Mouse (Mus musculus) heart, embryonic 13.5 days (tissue): ENCODE results near the gene Ncf2. TPM values are rescaled to one million over a fixed set of nuclear protein-coding genes. Genes with fewer than 3 reads are reported as not detected.

Experiments used
- ATAC-seq: fragments of 200-750 bp; cut with Nextera tagmentation; 2 replicates; pipeline ENCODE4 v1.8.0; 2017; ENCODE audit warnings: moderate TSS enrichment; ENCODE audit not compliant: insufficient number of reproducible peaks, low FRiP score, low TSS enrichment; ENCODE audit errors: extremely low read depth
- H3K27ac ChIP-seq: fragments of 300-500 bp; sonication (generic); replicated peaks from 2 replicates; pipeline ENCODE4 v1.5.1; 2015; ENCODE audit warnings: moderate library complexity, mild to moderate bottlenecking, inconsistent platforms
- H3K27me3 ChIP-seq: fragments of 300-500 bp; sonication (generic); replicated peaks from 2 replicates; pipeline ENCODE4 v1.6.1; 2015; ENCODE audit warnings: mild to moderate bottlenecking, inconsistent platforms
- H3K36me3 ChIP-seq: fragments of 300-500 bp; sonication (generic); 2 replicates; pipeline ENCODE4 v1.6.1; 2015; ENCODE audit warnings: mild to moderate bottlenecking, inconsistent platforms
- H3K4me1 ChIP-seq: fragments of 300-500 bp; sonication (generic); 2 replicates; pipeline ENCODE4 v1.6.1; 2015; ENCODE audit warnings: inconsistent platforms
- H3K4me2 ChIP-seq: fragments of 300-500 bp; sonication (generic); 2 replicates; pipeline ENCODE4 v1.6.1; 2015; ENCODE audit warnings: inconsistent platforms, mild to moderate bottlenecking, moderate library complexity
- H3K4me3 ChIP-seq: fragments of 300-500 bp; sonication (generic); 2 replicates; pipeline ENCODE4 v1.5.1; 2015; ENCODE audit warnings: moderate library complexity, mild to moderate bottlenecking, inconsistent platforms
- H3K9ac ChIP-seq: fragments of 300-500 bp; sonication (generic); 2 replicates; pipeline ENCODE4 v1.6.1; 2015; ENCODE audit warnings: inconsistent platforms, mild to moderate bottlenecking, moderate library complexity
- H3K9me3 ChIP-seq: fragments of 300-500 bp; sonication (generic); 2 replicates; pipeline ENCODE4 v1.6.1; 2016; ENCODE audit warnings: inconsistent platforms
- WGBS: fragments of 180-500 bp; shearing (Covaris S2); methylation state at CpG from one replicate; pipeline ENCODE4 v1.1.7; 2015; ENCODE audit warnings: mixed read lengths; 5-methylcytosine and 5-hydroxymethylcytosine counted together
- polyA plus RNA-seq: library from polyadenylated mRNA; unstranded; fragments of >200 nt; fragmentation: Nextera tagmentation; extraction: Ambion mirVana; gene quantifications from 2 replicates; pipeline ENCODE4 v1.2.1, GENCODE M21; 2015

The Ncf2 gene
- polyA plus RNA-seq, 1 experiment from 2014 or later, result 4.6 TPM

DNA sequence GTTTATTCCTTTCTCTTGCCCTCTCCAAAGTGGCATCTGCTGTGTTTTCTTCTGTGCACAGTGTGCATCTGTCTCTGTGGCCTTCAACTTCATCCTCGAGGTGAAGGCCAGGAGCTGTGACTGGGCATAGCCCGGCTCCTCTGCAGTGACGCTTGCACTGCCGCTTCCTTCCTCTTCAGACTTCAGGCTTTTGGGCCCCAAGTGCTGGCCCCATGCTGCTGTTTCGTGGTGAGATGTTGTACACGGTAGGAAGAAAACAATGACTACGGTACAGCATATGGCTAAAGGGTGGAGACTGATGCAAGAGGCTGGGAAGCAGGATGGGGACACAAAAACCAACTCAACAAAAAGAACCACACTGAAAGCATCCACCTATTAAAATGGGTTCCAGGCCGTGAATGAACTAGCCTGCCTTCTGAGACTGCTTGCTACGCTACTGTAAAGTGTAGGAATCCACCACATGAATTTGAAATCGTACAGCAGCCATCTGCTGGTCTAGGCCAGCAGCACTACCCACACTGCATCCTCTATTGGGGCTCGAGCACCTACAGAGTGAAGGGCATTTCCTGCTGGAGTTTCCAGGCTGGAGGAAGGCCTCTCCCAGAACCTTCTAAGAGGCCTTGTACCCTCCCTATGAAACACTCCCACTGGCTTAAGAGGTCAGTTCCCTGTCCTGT, 38.2 kb downstream of the Ncf2 start:
- peaks cover 78% of the 10 kb centered on the region for H3K36me3 ChIP-seq
- 84% methylated on average over 11 of the region's 11 CpGs for WGBS
- H3K4me3 ChIP-seq, result no peak overlapping the region
- H3K27ac ChIP-seq, result no peak overlapping the region
- no peak overlapping the region for H3K9ac ChIP-seq
- no peak overlapping the region for H3K4me2 ChIP-seq
- H3K27me3 ChIP-seq, result no peaks in the 10 kb centered on the region
- ATAC-seq, result no peak
- H3K9me3 ChIP-seq, result no peaks in the 10 kb centered on the region
- no peaks in the 10 kb centered on the region for H3K4me1 ChIP-seq

DNA sequence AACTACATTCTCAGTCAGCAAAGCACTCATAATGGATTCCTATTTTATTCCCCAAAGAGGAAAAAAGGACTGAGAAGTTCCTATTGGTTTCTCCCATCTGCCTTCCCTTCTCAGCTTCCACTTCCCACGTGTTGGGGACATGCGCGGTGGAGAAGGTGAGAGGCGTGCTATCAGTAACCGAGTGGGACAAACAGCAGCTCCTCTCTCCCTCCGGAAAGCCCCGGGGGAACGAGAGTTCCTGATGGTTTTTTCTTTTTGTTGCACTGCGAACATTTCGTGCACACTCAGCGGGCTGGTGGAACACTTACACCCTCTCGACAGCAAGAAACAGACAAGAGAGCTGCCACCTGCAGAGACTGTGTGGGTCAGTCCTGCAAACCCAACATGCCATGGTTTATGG, 38.8 kb downstream of the Ncf2 start:
- Histone ChIP-seq H3K9ac (no peak overlapping the region), H3K27ac (no peak overlapping the region), H3K4me3 (no peak overlapping the region), H3K4me1 (no peaks in the 10 kb centered on the region), H3K36me3 (peaks cover 84% of the 10 kb centered on the region), H3K27me3 (no peaks in the 10 kb centered on the region), H3K4me2 (no peak overlapping the region), H3K9me3 (no peaks in the 10 kb centered on the region)
- WGBS, result 76% methylated on average over 12 of the region's 12 CpGs
- no peak for ATAC-seq

DNA sequence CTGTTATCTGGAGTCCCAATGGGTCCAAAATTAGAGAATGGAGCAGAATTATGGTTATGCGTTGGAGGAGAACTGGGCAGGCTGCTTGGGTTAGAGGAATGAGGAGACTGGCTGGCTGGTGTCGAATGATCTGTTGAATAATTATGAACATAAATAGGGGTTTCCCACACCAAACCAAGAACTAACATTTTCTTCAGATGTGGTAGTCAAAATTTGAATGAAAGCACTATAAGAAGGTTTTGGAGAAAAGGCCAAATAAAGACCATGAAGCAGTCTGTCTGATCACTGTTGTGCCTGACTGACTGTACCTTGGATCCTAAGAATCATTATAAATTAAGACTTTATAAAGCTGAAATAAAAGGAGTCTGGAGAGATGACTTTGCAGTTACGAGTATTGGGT, 40.3 kb downstream of the Ncf2 start:
- Histone ChIP-seq H3K27ac (no peak overlapping the region), H3K9me3 (no peaks in the 10 kb centered on the region), H3K27me3 (no peaks in the 10 kb centered on the region), H3K9ac (no peak overlapping the region), H3K36me3 (peaks cover 95% of the 10 kb centered on the region), H3K4me1 (0 out of 2 replicates have a peak, but pooled peaks cover 2% of the 10 kb centered on the region), H3K4me3 (no peak overlapping the region), H3K4me2 (no peak overlapping the region)
- 87% methylated on average over 3 of the region's 3 CpGs for WGBS
- ATAC-seq, result no peak

GRCm38 (mm10) chr1:152841057-152841456, 41.1 kb downstream of the Ncf2 start:
- no peak for ATAC-seq
- no peak overlapping the region for H3K27ac ChIP-seq
- no peak overlapping the region for H3K4me3 ChIP-seq
- H3K4me1 ChIP-seq, result 0 out of 2 replicates have a peak, but pooled peaks cover 4% of the 10 kb centered on the region
- no peaks in the 10 kb centered on the region for H3K27me3 ChIP-seq
- H3K4me2 ChIP-seq, result no peak overlapping the region
- 91% methylated on average over 2 of the region's 2 CpGs for WGBS
- no peaks in the 10 kb centered on the region for H3K9me3 ChIP-seq
- H3K9ac ChIP-seq, result no peak overlapping the region
- H3K36me3 ChIP-seq, result peaks cover 95% of the 10 kb centered on the region

DNA sequence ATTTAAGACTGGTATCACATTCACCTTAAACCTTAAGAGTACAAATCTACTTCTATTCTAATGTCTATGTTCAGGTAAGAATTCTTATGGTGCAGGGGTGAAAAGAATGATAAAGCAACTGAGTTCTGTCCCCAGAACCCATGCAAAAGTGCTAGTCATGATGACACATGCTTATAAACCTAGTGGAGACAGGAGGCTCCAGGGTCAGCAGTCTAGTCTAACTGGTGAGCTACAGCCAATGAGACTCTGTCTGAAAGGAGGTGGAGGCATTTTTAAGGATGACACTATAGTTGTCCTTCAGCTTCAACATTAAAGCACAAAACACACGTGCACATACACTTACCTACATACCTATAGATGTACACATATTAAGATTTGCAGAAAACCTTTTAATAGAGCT, 44.6 kb downstream of the Ncf2 start:
- no peak overlapping the region for H3K9ac ChIP-seq
- H3K4me1 ChIP-seq, result 0 out of 2 replicates have a peak, but pooled peaks cover 4% of the 10 kb centered on the region
- H3K4me3 ChIP-seq, result no peak overlapping the region
- no peak overlapping the region for H3K4me2 ChIP-seq
- no peaks in the 10 kb centered on the region for H3K27me3 ChIP-seq
- no peak overlapping the region for H3K27ac ChIP-seq
- no peaks in the 10 kb centered on the region for H3K9me3 ChIP-seq
- H3K36me3 ChIP-seq, result peaks cover 97% of the 10 kb centered on the region
- WGBS, result 92% methylated on average over 1 of the region's 1 CpGs
- no peak for ATAC-seq

DNA sequence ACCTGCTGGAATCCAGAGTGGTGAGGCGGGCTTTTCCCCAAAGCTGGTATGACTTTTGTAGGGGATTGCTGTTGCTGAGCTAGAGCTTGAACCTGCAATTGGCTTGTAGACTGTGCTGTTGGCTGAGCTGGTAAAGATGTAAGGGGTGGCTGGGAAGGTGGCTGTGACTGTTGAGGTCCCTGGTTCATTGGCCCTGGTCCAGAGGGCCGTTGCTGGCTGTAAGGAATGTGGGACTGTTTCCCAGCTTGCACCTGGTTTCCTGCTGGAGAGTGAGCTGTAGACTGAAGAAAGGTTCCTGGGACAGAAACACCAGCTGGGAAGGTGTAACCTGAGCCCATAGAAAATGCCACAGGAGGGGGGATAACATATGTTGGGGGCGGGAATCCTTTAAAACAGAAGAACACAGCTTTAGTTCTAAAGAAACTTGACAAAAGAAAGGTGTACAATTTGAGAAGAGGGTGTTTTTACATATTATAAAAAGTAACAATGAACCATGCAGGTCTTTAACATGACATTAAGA, 45.3 kb downstream of the Ncf2 start:
- 0 out of 2 replicates have a peak, but pooled peaks cover 4% of the 10 kb centered on the region for H3K4me1 ChIP-seq
- H3K27ac ChIP-seq, result no peak overlapping the region
- no peak overlapping the region for H3K4me3 ChIP-seq
- no peak overlapping the region for H3K4me2 ChIP-seq
- H3K9me3 ChIP-seq, result no peaks in the 10 kb centered on the region
- no peak overlapping the region for H3K9ac ChIP-seq
- no peak for ATAC-seq
- H3K36me3 ChIP-seq, result peaks cover 94% of the 10 kb centered on the region
- H3K27me3 ChIP-seq, result no peaks in the 10 kb centered on the region
- 77% methylated on average over 3 of the region's 3 CpGs for WGBS

DNA sequence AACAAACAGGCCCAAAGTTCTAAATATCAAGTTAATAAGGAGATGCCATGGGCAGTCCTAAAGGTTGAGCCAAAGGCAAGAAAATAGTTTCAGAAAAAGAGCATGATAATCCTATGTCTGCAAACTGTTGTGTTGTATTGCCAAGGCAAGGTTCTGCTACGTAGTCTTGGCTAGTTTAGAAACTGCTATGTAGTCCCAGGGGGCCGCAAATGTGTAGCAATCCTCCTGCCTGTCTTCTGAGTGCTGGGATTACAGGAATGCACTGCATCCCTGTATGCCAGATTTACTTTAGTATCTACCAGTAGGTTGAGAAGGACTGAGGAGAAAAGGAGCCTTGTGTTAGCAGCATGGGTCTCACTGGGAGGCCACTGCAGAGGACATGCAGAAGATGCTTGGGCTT, 46.9 kb downstream of the Ncf2 start:
- Histone ChIP-seq H3K9me3 (no peaks in the 10 kb centered on the region), H3K9ac (no peak overlapping the region), H3K4me3 (no peak overlapping the region), H3K27me3 (no peaks in the 10 kb centered on the region), H3K36me3 (peaks cover 93% of the 10 kb centered on the region), H3K27ac (no peak overlapping the region), H3K4me2 (no peak overlapping the region), H3K4me1 (0 out of 2 replicates have a peak, but pooled peaks cover 4% of the 10 kb centered on the region)
- WGBS, result 93% methylated on average over 2 of the region's 2 CpGs
- ATAC-seq, result no peak

DNA sequence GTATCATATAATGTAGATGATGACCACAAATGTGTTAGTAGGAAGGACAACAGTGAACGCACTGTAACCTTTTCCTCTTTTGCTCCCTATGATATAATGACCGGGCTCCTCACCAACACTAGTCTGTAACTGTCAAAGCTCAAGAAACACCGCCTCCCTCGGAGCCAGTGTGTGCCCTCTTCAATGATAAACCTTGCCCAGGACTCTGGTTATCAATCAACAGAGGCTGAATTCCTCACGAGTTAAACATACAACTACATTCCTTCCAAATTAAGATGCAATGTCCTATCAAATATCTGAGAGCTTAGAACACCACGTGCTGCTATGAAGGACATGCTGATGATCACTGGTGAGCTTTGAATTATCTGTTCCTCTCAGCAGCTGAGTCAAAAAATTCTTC, 69.9 kb downstream of the Ncf2 start:
- Histone ChIP-seq H3K9me3 (no peaks in the 10 kb centered on the region), H3K4me1 (peaks cover 9% of the 10 kb centered on the region), H3K9ac (no peak overlapping the region), H3K27ac (no peak overlapping the region), H3K27me3 (no peaks in the 10 kb centered on the region), H3K4me3 (no peak overlapping the region), H3K36me3 (peaks cover 47% of the 10 kb centered on the region), H3K4me2 (no peak overlapping the region)
- 48% methylated on average over 6 of the region's 6 CpGs for WGBS
- ATAC-seq, result no peak

- no peak overlapping the region for H3K4me2 ChIP-seq
- peaks cover 42% of the 10 kb centered on the region for H3K36me3 ChIP-seq
- no peaks in the 10 kb centered on the region for H3K27me3 ChIP-seq
- peaks cover 9% of the 10 kb centered on the region for H3K4me1 ChIP-seq
- no peaks in the 10 kb centered on the region for H3K9me3 ChIP-seq
- H3K27ac ChIP-seq, result no peak overlapping the region
- no peak for ATAC-seq
- WGBS, result 63% methylated on average over 3 of the region's 3 CpGs
- no peak overlapping the region for H3K9ac ChIP-seq
- H3K4me3 ChIP-seq, result no peak overlapping the region
Observed at GRCm38 (mm10) chr1:152871031-152871430, 71.0 kb downstream of the Ncf2 start.

Other genes starting within 250 kb of the Ncf2 start
- gene Apobec4, start 49.6 kb upstream of the Ncf2 start, polyA plus RNA-seq, result not detected in 2 replicates
- gene Rgl1, start 33.8 kb upstream of the Ncf2 start, polyA plus RNA-seq, result 54.1 and 59.2 TPM in 2 replicates
- 198 and 202 TPM in 2 replicates for gene Arpc5, start 33.7 kb upstream of the Ncf2 start, polyA plus RNA-seq
- gene Smg7, start 102.5 kb downstream of the Ncf2 start, polyA plus RNA-seq, result 22.3 and 22.4 TPM in 2 replicates
- 0.75 and 0.83 TPM in 2 replicates for gene Nmnat2, start 154.8 kb downstream of the Ncf2 start, polyA plus RNA-seq